Mouse (Mus musculus): ENCODE results near the gene Arnt2. TPM values are rescaled to one million over a fixed set of nuclear protein-coding genes. Genes with fewer than 3 reads are reported as not detected.

Gene Arnt2
- 65.6 and 74.6 TPM in 2 replicates for polyA plus RNA-seq (2015; fragmentation: Nextera tagmentation; extraction: Ambion mirVana)

DNA sequence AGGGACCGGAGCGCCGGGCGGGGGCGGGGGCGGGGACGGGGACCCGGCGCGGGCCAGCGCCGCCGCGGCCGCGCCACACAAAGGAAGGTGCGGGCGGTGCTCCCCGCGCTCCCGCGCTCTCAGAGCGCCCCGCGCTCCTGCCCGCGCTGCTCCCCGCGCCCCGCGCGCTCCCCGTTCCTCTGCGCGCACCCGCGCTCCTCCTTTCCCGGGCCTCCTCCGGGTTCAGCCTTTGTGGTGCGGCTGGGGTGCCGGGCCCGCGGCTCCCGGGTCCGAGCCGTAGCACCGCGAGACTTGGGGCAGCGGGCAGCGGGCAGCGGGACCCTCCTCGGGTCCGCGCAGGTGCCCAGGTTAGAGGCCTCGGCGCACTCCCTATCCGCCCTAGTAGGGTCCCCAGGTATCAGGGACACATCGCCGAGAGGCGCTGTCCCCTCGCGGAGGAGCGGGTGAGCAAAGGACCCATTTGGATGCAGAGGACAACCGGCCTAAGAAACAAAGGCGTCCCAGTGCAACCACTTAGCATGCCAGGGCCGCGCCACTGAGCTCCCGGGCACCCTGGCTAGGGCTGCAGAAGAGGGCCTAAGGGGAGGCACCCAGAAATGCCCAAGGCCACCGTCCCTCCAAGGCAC lies at the start of gene Arnt2:
Gene Arnt2 (minus strand): TSS at position 281 of the 626 bp plus-strand sequence.
- peaks cover 36% of the 10 kb centered on the region for H3K4me1 ChIP-seq (replicated peaks)
- peak within 1 kb of the TSS; percentile 74 for H3K4me2 ChIP-seq
- H3K9ac ChIP-seq: peak within 1 kb of the TSS; percentile 66
- WGBS: under 1% methylated on average over 35 of the region's 69 CpGs
- no peaks in the 10 kb centered on the region for H3K36me3 ChIP-seq
- H3K27ac ChIP-seq (replicated peaks): peak within 1 kb of the TSS; percentile 89
- peak within 1 kb of the TSS; percentile 85 for H3K4me3 ChIP-seq
- peak; percentile 89 for ATAC-seq (ENCODE audit: low FRiP score, low read depth)
- H3K27me3 ChIP-seq: no peaks in the 10 kb centered on the region
- no peaks in the 10 kb centered on the region for H3K9me3 ChIP-seq

DNA sequence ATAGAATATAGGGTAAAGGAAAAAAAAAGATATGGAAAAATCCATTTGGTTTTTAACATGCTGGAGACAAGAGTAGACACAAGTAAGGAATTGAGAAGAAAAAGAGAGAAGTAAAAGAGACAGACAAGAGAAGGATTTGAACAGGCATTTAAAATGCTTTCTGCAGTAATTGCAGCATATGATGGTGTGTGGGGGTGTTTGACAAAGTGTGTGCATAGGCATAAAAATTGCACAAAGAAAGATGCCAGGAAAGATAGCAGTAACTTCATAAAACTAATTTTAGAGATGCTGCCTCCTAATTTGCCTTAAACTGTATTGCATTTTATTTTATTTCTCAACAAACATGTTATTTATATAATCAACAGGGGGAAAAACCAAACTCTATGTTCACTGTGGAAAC lies 41.7 kb upstream of the Arnt2 start:
- Histone ChIP-seq H3K4me1 (replicated peaks) (no peaks in the 10 kb centered on the region), H3K9ac (no peak overlapping the region), H3K27me3 (no peaks in the 10 kb centered on the region), H3K27ac (replicated peaks) (no peak overlapping the region), H3K36me3 (no peaks in the 10 kb centered on the region), H3K4me3 (no peak overlapping the region), H3K9me3 (no peaks in the 10 kb centered on the region), H3K4me2 (no peak overlapping the region)
- no peak for ATAC-seq (ENCODE audit: low FRiP score, low read depth)

DNA sequence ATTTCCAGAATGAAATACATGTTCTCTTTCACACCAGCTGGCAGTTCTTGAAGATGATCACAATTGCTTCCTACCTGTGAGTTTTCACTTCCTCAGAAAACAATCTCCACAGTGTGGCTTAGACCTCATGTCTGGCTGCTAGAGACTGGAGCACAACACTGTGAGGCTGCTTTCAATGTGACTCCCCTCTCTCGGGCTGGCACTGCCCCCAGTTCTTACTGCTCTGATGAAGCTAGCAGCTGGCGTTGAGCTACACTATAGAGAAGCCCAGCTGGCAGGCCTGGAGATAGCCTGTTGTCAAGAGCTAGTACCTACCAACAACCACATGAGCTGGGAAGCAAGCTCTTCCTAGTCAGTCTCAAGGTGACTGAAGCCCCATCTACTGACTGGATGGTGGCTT lies 39.1 kb upstream of the Arnt2 start:
- Histone ChIP-seq H3K36me3 (no peaks in the 10 kb centered on the region), H3K4me1 (replicated peaks) (no peaks in the 10 kb centered on the region), H3K4me3 (no peak overlapping the region), H3K9me3 (no peaks in the 10 kb centered on the region), H3K27me3 (no peaks in the 10 kb centered on the region), H3K9ac (no peak overlapping the region), H3K27ac (replicated peaks) (no peak overlapping the region; the same call in 1 of the 2 replicates), H3K4me2 (no peak overlapping the region)
- WGBS: 46% methylated on average over 2 of the region's 2 CpGs
- peak; percentile 75 for ATAC-seq (ENCODE audit: low FRiP score, low read depth)

DNA sequence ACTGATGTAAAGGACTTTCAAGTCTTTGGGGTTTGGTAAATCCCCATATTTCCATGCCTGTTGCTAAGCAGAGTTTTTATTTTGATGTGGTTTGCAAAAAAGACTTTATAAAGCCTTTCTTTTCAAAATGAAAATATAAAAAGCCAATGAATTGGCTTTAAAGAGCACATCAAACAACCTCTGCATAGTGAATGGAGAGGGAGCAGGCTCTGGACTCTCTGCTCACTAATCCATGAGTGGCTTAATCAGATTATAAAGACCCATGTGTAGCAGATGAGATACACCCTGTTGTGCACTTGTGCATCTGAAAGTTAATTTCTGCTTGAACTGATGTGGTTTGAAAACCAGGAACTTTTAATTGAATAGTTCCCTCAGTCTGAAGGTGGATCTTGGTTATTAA lies 38.5 kb upstream of the Arnt2 start:
- H3K4me1 ChIP-seq (replicated peaks): no peaks in the 10 kb centered on the region
- no peak overlapping the region for H3K4me2 ChIP-seq
- H3K9ac ChIP-seq: no peak overlapping the region
- H3K27me3 ChIP-seq: no peaks in the 10 kb centered on the region
- ATAC-seq (ENCODE audit: low FRiP score, low read depth): no peak
- H3K9me3 ChIP-seq: no peaks in the 10 kb centered on the region
- no peaks in the 10 kb centered on the region for H3K36me3 ChIP-seq
- H3K27ac ChIP-seq (replicated peaks): no peak overlapping the region
- no peak overlapping the region for H3K4me3 ChIP-seq

DNA sequence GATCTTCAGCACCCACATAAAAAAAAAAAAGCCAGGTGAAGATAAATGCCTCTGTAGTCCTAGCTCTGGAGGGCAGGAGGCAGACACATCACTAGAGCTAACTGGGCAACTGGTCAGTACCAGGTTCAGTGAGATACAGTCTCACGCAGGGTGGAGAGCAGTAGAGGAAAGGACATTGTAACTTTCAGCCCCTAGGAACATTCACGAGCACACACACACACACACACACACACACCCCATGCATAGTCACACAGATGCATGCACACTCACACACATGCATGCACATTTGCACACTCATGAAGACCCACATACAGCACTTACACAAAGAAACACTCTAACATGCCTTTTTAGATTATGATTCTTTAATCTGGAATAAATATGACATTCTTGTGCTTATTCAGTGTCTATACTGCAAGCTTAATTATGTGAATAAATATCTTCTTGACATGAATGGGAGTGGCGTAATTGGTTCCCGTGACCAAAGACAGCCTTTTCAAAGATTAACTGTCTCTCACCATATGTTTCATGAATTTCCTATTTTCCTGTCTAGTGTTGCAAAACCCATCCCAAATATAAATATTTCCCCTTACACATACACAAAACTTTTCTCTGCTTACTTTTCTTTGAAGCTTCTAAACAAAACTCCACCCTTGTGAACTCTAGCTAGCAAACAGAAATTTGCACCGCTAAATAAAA lies 37.9 kb upstream of the Arnt2 start:
- no peaks in the 10 kb centered on the region for H3K9me3 ChIP-seq
- no peaks in the 10 kb centered on the region for H3K36me3 ChIP-seq
- no peak overlapping the region for H3K4me2 ChIP-seq
- no peak overlapping the region for H3K9ac ChIP-seq
- WGBS: 74% methylated on average over 5 of the region's 5 CpGs
- no peak overlapping the region for H3K4me3 ChIP-seq
- no peak for ATAC-seq (ENCODE audit: low FRiP score, low read depth)
- no peak overlapping the region for H3K27ac ChIP-seq (replicated peaks)
- no peaks in the 10 kb centered on the region for H3K27me3 ChIP-seq
- H3K4me1 ChIP-seq (replicated peaks): no peaks in the 10 kb centered on the region

DNA sequence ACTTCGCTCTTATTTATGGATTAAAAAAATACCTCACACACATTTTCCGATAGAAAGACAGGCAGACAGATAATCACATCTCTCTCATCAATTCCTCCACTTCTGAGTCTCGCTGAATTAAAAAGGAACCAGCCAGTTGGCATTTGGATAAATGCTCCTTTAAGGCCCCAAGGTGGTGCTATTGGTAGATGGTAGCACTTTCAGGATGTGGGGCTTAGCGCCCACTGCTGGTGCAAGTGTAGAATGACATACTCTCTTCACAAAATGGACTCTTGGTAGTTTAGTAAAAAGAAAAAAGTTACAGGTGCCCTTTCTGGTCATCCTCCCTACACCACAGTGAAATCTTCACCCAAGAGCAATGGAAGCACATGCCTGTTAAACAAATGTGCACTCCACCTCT lies 37.1 kb upstream of the Arnt2 start:
- ATAC-seq (ENCODE audit: low FRiP score, low read depth): no peak
- no peaks in the 10 kb centered on the region for H3K4me1 ChIP-seq (replicated peaks)
- H3K27me3 ChIP-seq: no peaks in the 10 kb centered on the region
- no peak overlapping the region for H3K4me2 ChIP-seq
- H3K9me3 ChIP-seq: no peaks in the 10 kb centered on the region
- 20% methylated on average over 4 of the region's 4 CpGs for WGBS
- H3K36me3 ChIP-seq: no peaks in the 10 kb centered on the region
- H3K27ac ChIP-seq (replicated peaks): no peak overlapping the region
- no peak overlapping the region for H3K4me3 ChIP-seq
- H3K9ac ChIP-seq: no peak overlapping the region

DNA sequence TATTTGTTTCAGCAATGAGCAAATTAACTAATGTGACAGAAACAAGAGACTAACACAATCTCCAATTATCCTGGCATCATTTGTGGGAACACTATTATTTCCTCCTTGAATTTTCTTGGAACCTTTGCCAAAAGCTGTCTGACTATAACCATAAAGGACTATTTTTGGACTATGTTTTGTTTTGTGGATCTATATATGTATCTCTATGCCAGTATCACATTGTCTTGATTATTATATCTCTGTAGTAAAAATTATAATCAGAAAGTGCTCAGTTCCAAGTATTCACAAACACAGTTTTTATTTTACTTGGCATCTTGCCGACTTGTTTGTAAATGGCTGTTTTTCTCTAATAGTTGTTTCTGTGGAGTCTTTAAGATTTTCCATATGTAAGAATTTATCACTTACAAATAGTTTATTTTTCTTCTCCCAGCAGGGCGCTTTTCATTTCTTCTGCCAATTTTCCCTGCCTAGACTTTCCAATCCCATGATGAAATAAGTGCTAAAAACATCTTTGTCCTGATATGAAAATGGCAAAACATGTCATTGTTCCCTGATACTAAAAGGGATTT lies 32.5 kb upstream of the Arnt2 start:
- Histone ChIP-seq H3K4me2 (no peak overlapping the region), H3K36me3 (no peaks in the 10 kb centered on the region), H3K9me3 (no peaks in the 10 kb centered on the region), H3K4me3 (no peak overlapping the region), H3K4me1 (replicated peaks) (no peaks in the 10 kb centered on the region), H3K27ac (replicated peaks) (no peak overlapping the region), H3K27me3 (no peaks in the 10 kb centered on the region), H3K9ac (no peak overlapping the region)
- WGBS: 83% methylated on average over 2 of the region's 2 CpGs
- no peak for ATAC-seq (ENCODE audit: low FRiP score, low read depth)

DNA sequence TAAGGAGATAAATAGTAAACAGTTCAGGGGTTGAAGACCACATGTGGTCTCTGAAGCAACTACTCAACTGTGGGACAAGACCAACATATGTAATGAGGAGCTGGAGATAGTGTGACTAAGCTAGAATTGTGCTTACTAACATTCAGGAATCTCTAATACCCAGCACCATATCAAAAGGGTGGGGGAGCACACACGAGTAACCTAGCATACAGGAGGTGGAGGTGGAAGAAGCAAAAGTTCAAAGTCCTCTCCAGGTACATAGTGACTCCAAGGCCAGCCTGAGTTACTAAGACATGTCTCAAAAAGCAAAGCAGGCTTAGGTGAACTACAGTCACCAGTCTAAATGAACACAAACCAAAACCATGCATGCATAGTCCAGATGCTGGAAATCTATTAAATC lies 29.6 kb upstream of the Arnt2 start:
- 85% methylated on average over 1 of the region's 1 CpGs for WGBS
- H3K9me3 ChIP-seq: no peaks in the 10 kb centered on the region
- no peak overlapping the region for H3K4me2 ChIP-seq
- ATAC-seq (ENCODE audit: low FRiP score, low read depth): no peak
- no peak overlapping the region for H3K27ac ChIP-seq (replicated peaks)
- H3K27me3 ChIP-seq: no peaks in the 10 kb centered on the region
- H3K9ac ChIP-seq: no peak overlapping the region
- H3K36me3 ChIP-seq: no peaks in the 10 kb centered on the region
- H3K4me3 ChIP-seq: no peak overlapping the region
- no peaks in the 10 kb centered on the region for H3K4me1 ChIP-seq (replicated peaks)

DNA sequence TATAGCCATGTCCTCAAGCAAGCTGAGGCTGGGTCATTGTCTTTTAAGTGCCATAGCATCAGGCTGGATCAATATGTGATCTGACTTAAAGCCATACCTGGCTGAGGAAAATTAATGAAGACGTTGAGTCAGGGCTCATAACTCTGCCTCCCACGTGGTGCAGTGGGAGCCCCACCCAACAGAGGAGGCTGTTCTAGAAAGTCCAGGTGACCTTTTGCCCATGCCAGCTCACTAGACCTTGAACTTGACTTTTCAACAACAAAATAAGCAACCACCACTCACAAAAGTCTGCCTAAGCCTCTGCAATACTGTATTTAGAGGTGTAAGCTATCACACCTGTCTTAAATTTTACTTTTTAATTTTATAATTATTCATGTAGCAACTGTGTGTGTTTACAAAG lies 24.9 kb upstream of the Arnt2 start:
- no peaks in the 10 kb centered on the region for H3K9me3 ChIP-seq
- H3K4me2 ChIP-seq: no peak overlapping the region
- no peak overlapping the region for H3K9ac ChIP-seq
- H3K27me3 ChIP-seq: no peaks in the 10 kb centered on the region
- no peak for ATAC-seq (ENCODE audit: low FRiP score, low read depth)
- 0 out of 2 replicates have a peak, but pooled peaks cover 4% of the 10 kb centered on the region for H3K4me1 ChIP-seq (replicated peaks)
- H3K36me3 ChIP-seq: no peaks in the 10 kb centered on the region
- no peak overlapping the region for H3K4me3 ChIP-seq
- H3K27ac ChIP-seq (replicated peaks): no peak overlapping the region
- WGBS: 76% methylated on average over 2 of the region's 2 CpGs

DNA sequence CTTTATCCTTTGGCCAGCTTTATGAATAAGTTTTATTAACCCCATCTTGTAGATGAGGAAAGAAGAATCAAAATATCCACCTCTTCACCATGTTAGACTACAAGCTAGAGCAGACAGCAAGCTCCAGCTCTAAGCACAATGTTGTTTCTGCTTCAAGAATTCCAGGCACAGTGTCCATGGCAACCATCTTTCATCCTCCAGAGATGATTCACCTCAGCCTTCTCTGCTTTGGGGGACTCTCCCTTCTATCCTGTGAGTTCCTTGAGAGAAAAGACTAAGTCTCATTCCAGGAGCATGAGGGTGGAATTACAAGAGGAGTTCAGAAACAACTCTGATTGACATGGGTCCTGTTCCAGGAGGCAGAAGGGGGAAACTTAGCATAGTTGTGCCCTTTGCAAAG lies 22.2 kb upstream of the Arnt2 start:
- no peak overlapping the region for H3K4me3 ChIP-seq
- H3K4me1 ChIP-seq (replicated peaks): 0 out of 2 replicates have a peak, but pooled peaks cover 4% of the 10 kb centered on the region
- no peak for ATAC-seq (ENCODE audit: low FRiP score, low read depth)
- no peak overlapping the region for H3K9ac ChIP-seq
- H3K4me2 ChIP-seq: no peak overlapping the region
- H3K36me3 ChIP-seq: no peaks in the 10 kb centered on the region
- no peaks in the 10 kb centered on the region for H3K9me3 ChIP-seq
- no peak overlapping the region for H3K27ac ChIP-seq (replicated peaks)
- no peaks in the 10 kb centered on the region for H3K27me3 ChIP-seq

DNA sequence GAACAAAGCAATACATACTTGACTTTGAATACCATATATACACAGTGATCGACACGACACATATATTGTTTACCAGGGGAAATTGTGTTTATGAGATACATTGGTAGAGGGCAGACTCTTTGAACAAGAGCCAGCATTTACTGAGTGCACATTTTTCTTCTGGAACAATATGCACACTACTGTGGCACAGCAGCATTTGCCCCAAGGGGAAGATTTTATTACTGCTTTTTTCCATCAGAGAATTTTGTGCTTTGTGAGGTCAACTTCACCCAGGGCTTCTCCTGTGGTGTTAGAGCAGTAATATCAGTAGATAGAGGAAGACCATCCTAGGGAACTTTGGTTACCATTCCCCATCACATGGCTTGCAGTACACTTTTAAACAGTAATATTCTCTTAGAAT lies 17.2 kb upstream of the Arnt2 start:
- Histone ChIP-seq H3K4me1 (replicated peaks) (0 out of 2 replicates have a peak, but pooled peaks cover 4% of the 10 kb centered on the region), H3K9me3 (no peaks in the 10 kb centered on the region), H3K27me3 (no peaks in the 10 kb centered on the region), H3K4me3 (no peak overlapping the region), H3K36me3 (no peaks in the 10 kb centered on the region), H3K4me2 (no peak overlapping the region), H3K27ac (replicated peaks) (no peak overlapping the region), H3K9ac (no peak overlapping the region)
- 79% methylated on average over 2 of the region's 2 CpGs for WGBS
- ATAC-seq (ENCODE audit: low FRiP score, low read depth): no peak

DNA sequence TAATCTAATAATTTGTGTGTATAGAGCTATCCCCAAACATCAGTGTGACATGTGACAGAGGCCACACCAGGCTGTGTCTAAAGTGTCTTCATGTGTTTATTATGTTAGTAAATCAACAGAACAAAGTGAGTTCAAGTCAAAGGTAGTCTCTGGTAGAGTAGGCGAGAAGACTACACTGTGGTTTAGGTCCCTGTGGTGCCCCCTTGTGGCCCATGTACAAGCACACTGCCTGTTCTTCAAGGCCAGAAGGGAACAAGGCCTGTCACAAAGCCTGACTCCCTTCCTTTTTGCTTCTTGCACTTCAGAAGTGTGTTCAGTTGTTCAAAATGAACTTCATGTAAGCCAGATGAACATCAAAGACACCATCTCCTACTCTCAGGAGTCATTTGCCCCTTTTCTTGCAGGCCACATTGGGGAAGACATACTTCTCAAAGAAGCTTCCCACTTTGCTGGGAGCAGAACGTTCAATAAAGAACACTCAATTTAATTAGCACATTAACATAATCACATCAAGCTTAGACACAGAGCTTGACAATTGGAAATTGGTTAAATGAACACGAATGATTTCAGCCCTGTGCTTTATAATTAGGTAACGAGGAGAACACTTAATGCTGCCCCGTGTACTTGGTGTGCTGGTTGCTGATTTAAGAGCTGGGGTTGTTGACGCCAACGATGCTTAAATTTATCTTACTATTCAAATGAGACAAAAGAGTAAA lies 14.9 kb upstream of the Arnt2 start:
- Histone ChIP-seq H3K4me1 (replicated peaks) (no peaks in the 10 kb centered on the region), H3K4me3 (no peak overlapping the region), H3K4me2 (no peak overlapping the region), H3K9ac (no peak overlapping the region), H3K36me3 (no peaks in the 10 kb centered on the region), H3K27me3 (no peaks in the 10 kb centered on the region), H3K27ac (replicated peaks) (no peak overlapping the region), H3K9me3 (no peaks in the 10 kb centered on the region)
- 63% methylated on average over 7 of the region's 7 CpGs for WGBS
- ATAC-seq (ENCODE audit: low FRiP score, low read depth): no peak
